Mouse (Mus musculus) T-helper 17 cell (primary cell): ENCODE measurements around the gene Hbb-bh2.

ENCODE experiments used
- in situ Hi-C, 2 experiments: fragments of 300-600 bp; cut with MboI, MseI; formaldehyde crosslinking; loops; 1 replicate in 1 of 2; 2 replicates in 1 of 2; pipeline ENCODE4 v1.15.1; 2025; ENCODE audit warnings: high pct_unique_total_duplicates in 2 of 2

The Hbb-bh2 gene

DNA sequence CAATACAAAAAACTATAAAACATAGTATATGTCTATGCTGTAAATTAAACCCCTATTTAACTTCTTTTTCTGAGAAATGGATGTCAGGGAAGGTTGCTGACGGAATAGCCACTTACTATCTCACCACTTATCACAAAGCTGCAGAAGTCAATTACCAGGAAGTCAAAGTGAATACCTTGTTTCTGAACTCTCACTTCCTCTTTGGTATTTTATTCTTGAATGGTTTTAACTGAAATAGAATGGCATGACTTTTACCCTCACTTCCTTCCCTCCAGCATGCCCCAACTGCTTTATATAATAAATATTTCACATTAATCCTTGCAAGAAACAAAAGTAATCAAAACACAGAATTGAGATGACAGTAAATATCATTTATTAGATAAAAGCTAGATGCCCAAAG lies 28.1 kb downstream of the Hbb-bh2 start:
- in situ Hi-C loops: no loop called here

- in situ Hi-C loops: no loop called here
Observed at GRCm38 (mm10) chr7:103811223-103811845, 29.0 kb downstream of the Hbb-bh2 start.

GRCm38 (mm10) chr7:103810746-103811145 lies 29.6 kb downstream of the Hbb-bh2 start:
- in situ Hi-C loops: no loop called here

DNA sequence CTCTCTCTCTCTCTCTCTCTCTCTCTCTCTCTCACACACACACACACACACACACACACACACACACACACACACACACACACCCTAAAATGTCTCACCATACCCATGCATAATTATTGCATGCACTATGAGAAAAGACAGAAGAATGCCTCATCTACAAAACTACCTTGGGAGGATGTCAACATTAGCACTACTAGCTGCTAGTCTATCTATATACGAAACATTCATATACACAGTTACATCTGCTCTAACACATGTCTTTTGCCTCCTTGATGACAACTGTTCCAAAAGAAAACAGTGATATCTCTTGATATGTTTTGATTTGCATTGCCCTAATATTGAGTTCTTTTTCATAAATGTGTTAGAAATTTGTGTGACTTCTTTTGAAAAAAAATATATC lies 30.0 kb downstream of the Hbb-bh2 start:
- in situ Hi-C loops: no loop called here

GRCm38 (mm10) chr7:103809801-103810155 lies 30.5 kb downstream of the Hbb-bh2 start:
- in situ Hi-C loops: loop anchor here in 1 of 2 experiments (5.0 kb wide), 1 partner anchor 102 kb away; no protein-coding TSS in a partner anchor

GRCm38 (mm10) chr7:103808971-103809800 lies 31.1 kb downstream of the Hbb-bh2 start:
- in situ Hi-C loops: loop anchor here in 1 of 2 experiments (5.0 kb wide), 1 partner anchor 102 kb away; no protein-coding TSS in a partner anchor

GRCm38 (mm10) chr7:103808120-103808519 lies 32.2 kb downstream of the Hbb-bh2 start:
- in situ Hi-C loops: loop anchor here in 1 of 2 experiments (5.0 kb wide), 1 partner anchor 101 kb away; no protein-coding TSS in a partner anchor

DNA sequence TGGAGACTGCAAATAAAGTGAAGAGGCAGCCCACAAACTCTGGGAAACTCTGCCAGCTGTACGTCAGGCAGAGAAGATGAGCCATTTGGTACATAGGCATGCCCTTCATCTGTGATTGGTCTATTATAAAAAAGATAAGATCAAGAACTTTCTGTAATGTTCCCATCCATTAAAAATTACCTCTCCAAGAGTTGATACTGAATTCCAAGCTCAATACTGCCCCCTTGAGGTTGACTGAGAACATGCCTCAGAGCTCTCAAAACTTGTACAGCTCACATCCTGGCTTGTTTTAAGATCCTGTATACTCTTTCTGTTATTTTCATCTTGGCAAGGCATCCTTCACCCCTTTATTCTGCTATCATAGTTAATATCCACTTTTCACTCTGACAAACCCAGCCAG lies 33.5 kb downstream of the Hbb-bh2 start:
- in situ Hi-C loops: loop anchor here in 1 of 2 experiments (5.0 kb wide), 1 partner anchor 100 kb away; no protein-coding TSS in a partner anchor

DNA sequence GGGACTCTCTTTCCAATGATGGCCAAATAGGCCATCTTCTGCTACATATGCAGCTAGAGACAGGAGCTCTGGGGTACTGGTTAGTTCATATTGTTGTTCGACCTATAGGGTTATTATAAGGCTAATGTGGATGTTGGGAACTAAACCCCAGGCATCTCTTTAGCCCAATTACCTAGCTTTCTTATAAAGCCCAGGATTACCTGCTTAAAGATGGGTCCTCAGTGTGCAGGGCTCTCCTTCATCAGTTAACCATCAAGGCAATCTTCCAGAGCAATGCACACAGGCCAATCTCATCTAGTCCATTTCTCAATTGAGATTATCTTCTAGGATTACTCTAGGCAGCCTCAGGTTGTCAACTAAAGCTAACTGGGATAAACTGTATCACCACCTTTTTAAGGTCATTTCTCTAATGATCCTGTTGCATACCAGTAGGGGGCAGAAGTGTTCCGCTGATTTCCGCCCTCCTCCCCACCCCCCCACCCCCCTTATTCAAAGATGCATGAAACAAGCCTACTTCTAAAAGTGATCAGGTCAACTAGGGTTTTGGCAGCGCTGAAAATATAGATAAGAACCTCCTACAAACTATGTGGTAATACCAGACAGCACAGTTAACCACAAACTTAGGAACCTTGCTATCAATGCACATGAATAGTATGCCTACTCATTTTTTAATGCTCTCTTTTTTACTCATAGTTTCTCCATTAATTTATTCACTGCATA lies 47.5 kb downstream of the Hbb-bh2 start:
- in situ Hi-C loops: no loop called here

DNA sequence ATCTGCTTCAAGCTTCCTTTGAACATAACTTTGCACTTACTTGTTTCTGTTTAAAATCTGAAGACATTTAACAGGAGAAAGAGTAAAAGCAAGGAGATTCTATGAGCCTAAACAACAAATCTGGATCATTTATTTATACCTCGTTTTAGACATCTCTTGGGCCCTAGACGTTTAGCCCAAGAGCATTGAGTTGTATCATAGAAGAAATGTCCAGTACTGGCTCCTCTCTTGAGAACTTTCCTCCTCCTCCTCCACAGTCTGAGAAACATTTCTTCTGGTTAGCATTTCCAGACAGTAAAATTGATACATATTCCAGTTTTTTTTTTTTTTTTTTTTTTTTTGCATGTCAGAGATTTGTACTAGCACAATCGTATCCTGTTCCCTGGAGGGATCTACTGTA lies 48.6 kb downstream of the Hbb-bh2 start, which contains the start of gene Olfr67:
Olfr67 (minus strand) TSS at position 101 of the 400 bp plus-strand sequence.
- in situ Hi-C loops: no loop called here
